Mouse (Mus musculus): ENCODE data around the gene Trpt1. TPM values are rescaled to one million over a fixed set of nuclear protein-coding genes. Genes with fewer than 3 reads are reported as not detected.

Gene Trpt1
- polyA plus RNA-seq, 1 experiment: 4.7 TPM

DNA sequence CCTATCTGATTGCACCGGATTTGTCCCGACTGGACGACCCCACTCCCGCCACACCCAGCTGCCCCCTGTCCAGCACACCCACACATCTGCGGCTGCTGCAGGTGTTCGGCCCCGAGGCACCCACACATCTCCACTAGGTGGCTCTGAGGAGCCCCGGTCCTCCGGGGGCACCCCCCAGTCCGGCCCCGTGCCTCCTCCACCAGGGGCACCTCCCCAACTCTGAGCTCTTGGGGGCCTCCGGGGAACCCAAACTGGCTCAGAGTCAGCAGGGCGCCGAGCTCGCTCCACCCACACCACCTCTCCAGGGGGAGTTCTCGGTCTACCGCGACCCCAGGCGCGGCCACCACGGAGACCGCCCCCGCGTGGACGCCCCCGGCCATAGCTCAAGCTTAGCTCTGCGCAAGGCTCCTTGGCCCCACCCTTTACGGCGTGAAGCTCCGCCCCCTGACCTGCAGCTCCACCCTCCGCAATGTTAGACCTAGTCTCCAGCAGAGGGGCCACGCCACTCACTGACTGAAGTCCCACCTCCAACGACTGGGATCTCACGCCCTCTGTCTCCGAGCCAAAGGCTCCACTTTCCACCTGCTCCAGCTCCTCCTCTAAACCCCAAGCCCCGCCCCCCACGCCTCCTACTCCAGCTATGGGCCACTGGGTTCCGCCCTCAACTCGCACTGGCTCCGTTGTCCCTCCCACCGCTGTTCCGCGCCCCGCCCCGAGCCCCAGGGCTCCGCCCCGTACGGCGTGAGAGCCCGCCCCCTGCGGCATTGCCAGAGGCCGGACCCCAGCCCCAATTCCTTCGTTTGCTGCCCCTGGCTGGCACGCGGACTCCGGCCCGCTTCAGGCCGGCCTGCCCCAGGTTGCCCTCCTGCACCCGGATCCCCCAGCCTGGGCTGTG lies 16.2 kb upstream of the Trpt1 start:
- no peaks in the 10 kb centered on the region for H3K27me3 ChIP-seq (ENCODE audit: control insufficient read depth, insufficient read depth, insufficient read length)
- H3ac ChIP-seq (ENCODE audit: control insufficient read depth, insufficient read length, low read depth): peak overlapping the region; percentile 81
- peak overlapping the region; percentile 65 for H3K4me3 ChIP-seq (ENCODE audit: insufficient read depth, poor library complexity, severe bottlenecking)
- TF ChIP-seq MAX (IDR thresholded peaks at IDR 0.05): no peak
- peak; percentile 83 for TF ChIP-seq CTCF (IDR thresholded peaks at IDR 0.05; ENCODE audit: control insufficient read depth, insufficient read depth, insufficient read length)
- TF ChIP-seq MYOG (IDR thresholded peaks at IDR 0.05; ENCODE audit: control insufficient read depth, extremely low read depth, insufficient read length): no peak
- H3K79me2 ChIP-seq (ENCODE audit: control insufficient read depth, insufficient read depth): peaks cover 52% of the 10 kb centered on the region
- H3K36me3 ChIP-seq (ENCODE audit: control insufficient read depth, insufficient read depth): peaks cover 51% of the 10 kb centered on the region
- peaks cover 31% of the 10 kb centered on the region for H3K79me3 ChIP-seq (ENCODE audit: low read depth)

DNA sequence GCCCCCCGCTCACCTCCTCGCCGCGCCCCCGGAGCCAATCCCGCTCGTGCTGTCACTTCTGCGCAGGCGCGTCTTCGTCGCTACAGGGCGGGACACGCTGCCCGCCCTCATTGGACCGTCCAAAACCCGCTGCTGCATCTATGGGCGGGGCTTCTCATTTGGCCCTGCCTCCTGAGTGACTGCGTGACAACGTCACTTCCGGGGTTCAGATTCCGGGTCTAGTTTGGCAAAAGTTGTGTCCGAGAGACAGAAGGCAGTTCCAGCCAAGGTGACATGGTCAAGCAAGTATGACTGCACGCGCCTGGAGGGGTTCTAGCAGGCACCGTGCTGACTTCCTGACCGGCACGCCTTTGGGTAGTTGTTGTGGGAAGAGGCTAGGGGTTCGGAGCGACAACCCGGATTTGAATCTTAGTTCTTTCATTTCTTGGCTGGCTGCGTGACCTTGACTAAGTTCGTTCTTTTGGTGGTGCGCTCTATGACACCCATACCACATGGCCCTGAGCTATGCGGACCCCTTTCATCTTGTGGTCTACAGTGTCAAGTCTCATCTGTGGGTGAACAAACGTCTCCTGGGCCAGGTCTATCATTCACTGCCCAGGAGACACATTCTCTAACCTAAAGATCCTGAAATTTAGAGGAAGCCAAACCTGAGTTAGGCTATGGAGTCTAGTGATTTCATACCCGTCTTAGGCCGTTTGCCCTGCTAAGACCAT lies 15.4 kb upstream of the Trpt1 start, which contains the start of gene Fkbp2:
Fkbp2 (minus strand) TSS at position 121 of the 713 bp plus-strand sequence.
- peaks cover 46% of the 10 kb centered on the region for H3K79me2 ChIP-seq (ENCODE audit: control insufficient read depth, insufficient read depth)
- no peaks in the 10 kb centered on the region for H3K27me3 ChIP-seq (ENCODE audit: control insufficient read depth, insufficient read depth, insufficient read length)
- H3K4me3 ChIP-seq (ENCODE audit: insufficient read depth, poor library complexity, severe bottlenecking): peak within 1 kb of the TSS; percentile 65
- peaks cover 29% of the 10 kb centered on the region for H3K79me3 ChIP-seq (ENCODE audit: low read depth)
- peak within 1 kb of the TSS; percentile 81 for H3ac ChIP-seq (ENCODE audit: control insufficient read depth, insufficient read length, low read depth)
- H3K36me3 ChIP-seq (ENCODE audit: control insufficient read depth, insufficient read depth): peaks cover 51% of the 10 kb centered on the region
- TF ChIP-seq USF1 (IDR thresholded peaks at IDR 0.05; ENCODE audit: low read depth) (no peak), CTCF (IDR thresholded peaks at IDR 0.05; ENCODE audit: control insufficient read depth, insufficient read depth, insufficient read length) (no peak), FOSL1 (IDR thresholded peaks at IDR 0.05; ENCODE audit: insufficient read depth, low read length, poor library complexity, severe bottlenecking) (no peak), MAX (IDR thresholded peaks at IDR 0.05) (peak; percentile 14), MYOD1 (IDR thresholded peaks at IDR 0.05; ENCODE audit: control insufficient read depth, insufficient read length, low read depth) (no peak), MYOG (IDR thresholded peaks at IDR 0.05; ENCODE audit: control insufficient read depth, extremely low read depth, insufficient read length) (no peak), CEBPB (IDR thresholded peaks at IDR 0.05; ENCODE audit: low read depth) (no peak)

DNA sequence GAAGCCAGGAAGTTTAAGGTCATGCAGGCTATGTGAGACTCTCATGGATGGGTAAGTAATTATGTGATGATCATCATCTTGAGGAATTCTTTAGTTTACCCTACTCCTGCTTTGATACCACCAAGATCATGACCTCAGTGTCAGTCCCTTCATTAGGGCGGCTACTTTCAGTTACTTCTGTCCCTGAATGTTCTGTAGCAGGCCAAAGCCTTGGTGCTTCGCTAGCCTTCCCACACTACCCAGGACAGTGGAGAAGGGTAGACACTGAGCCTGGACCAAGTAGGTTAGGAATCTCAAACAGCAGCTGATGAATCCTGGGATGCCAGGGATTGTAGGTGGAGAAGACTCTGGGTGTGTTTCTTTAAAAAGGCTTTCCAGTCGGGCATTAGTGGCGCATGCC lies 14.5 kb upstream of the Trpt1 start:
- H3K36me3 ChIP-seq (ENCODE audit: control insufficient read depth, insufficient read depth): peaks cover 49% of the 10 kb centered on the region
- TF ChIP-seq CTCF (IDR thresholded peaks at IDR 0.05; ENCODE audit: control insufficient read depth, insufficient read depth, insufficient read length): no peak
- TF ChIP-seq CEBPB (IDR thresholded peaks at IDR 0.05; ENCODE audit: low read depth): no peak
- no peaks in the 10 kb centered on the region for H3K27me3 ChIP-seq (ENCODE audit: control insufficient read depth, insufficient read depth, insufficient read length)
- H3K4me3 ChIP-seq (ENCODE audit: insufficient read depth, poor library complexity, severe bottlenecking): no peak overlapping the region
- peaks cover 46% of the 10 kb centered on the region for H3K79me2 ChIP-seq (ENCODE audit: control insufficient read depth, insufficient read depth)
- H3K79me3 ChIP-seq (ENCODE audit: low read depth): peaks cover 22% of the 10 kb centered on the region
- H3ac ChIP-seq (ENCODE audit: control insufficient read depth, insufficient read length, low read depth): no peak overlapping the region

DNA sequence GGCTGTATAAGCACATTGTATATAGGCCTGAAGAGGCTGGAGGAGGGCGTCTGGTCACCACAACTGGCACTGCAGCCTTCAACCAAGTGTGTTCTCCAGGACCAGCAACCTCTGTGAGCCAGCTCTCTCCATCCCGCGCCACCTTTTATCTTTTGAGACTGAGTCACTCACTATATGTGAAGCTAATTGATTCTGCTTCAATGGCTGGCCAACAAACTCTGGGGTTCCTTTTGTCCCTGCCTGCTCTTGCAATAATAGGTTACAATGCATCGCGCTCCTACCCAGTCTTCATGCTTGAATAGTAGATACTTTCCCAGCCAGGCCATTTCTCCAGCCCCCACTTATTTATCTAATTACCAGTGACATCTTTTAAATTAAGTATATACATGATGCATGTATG lies 12.3 kb upstream of the Trpt1 start:
- H3K79me3 ChIP-seq (ENCODE audit: low read depth): peaks cover 3% of the 10 kb centered on the region
- H3ac ChIP-seq (ENCODE audit: control insufficient read depth, insufficient read length, low read depth): no peak overlapping the region
- TF ChIP-seq MAX (IDR thresholded peaks at IDR 0.05) (no peak), FOSL1 (IDR thresholded peaks at IDR 0.05; ENCODE audit: insufficient read depth, low read length, poor library complexity, severe bottlenecking) (no peak), CEBPB (IDR thresholded peaks at IDR 0.05; ENCODE audit: low read depth) (no peak), MYOG (IDR thresholded peaks at IDR 0.05; ENCODE audit: control insufficient read depth, extremely low read depth, insufficient read length) (no peak)
- no peak overlapping the region for H3K4me3 ChIP-seq (ENCODE audit: insufficient read depth, poor library complexity, severe bottlenecking)
- H3K36me3 ChIP-seq (ENCODE audit: control insufficient read depth, insufficient read depth): peaks cover 27% of the 10 kb centered on the region
- no peaks in the 10 kb centered on the region for H3K27me3 ChIP-seq (ENCODE audit: control insufficient read depth, insufficient read depth, insufficient read length)
- H3K79me2 ChIP-seq (ENCODE audit: control insufficient read depth, insufficient read depth): peaks cover 27% of the 10 kb centered on the region

DNA sequence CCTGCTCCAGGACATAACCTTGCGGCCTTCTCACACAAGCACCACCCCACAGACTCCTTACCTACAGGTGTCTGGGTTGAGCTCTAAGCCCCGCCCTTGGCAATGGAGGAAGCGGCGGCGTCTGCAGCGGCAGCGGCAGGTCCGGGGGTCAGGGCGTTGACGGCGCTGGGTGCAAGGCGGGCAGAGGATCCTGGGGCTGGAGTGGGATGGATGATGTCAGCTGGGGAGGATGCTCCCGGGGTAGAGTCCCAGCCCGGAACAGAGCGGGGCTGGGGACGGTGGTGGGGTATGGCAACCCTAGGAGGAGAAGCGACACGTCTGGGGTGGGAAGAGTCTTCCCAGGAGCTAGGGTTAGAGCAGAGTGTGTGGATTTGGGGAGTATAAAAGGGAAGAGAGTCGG lies 10.6 kb upstream of the Trpt1 start:
- no peak for TF ChIP-seq FOSL1 (IDR thresholded peaks at IDR 0.05; ENCODE audit: insufficient read depth, low read length, poor library complexity, severe bottlenecking)
- no peak for TF ChIP-seq CTCF (IDR thresholded peaks at IDR 0.05; ENCODE audit: control insufficient read depth, insufficient read depth, insufficient read length)
- TF ChIP-seq USF1 (IDR thresholded peaks at IDR 0.05; ENCODE audit: low read depth): no peak
- TF ChIP-seq CEBPB (IDR thresholded peaks at IDR 0.05; ENCODE audit: low read depth): no peak
- no peak for TF ChIP-seq MYOD1 (IDR thresholded peaks at IDR 0.05; ENCODE audit: control insufficient read depth, insufficient read length, low read depth)
- TF ChIP-seq MAX (IDR thresholded peaks at IDR 0.05): no peak
- TF ChIP-seq MYOG (IDR thresholded peaks at IDR 0.05; ENCODE audit: control insufficient read depth, extremely low read depth, insufficient read length): no peak
- peaks cover 3% of the 10 kb centered on the region for H3K79me3 ChIP-seq (ENCODE audit: low read depth)
- no peak overlapping the region for H3K4me3 ChIP-seq (ENCODE audit: insufficient read depth, poor library complexity, severe bottlenecking)
- no peak overlapping the region for H3ac ChIP-seq (ENCODE audit: control insufficient read depth, insufficient read length, low read depth)
- H3K36me3 ChIP-seq (ENCODE audit: control insufficient read depth, insufficient read depth): peaks cover 23% of the 10 kb centered on the region
- peaks cover 18% of the 10 kb centered on the region for H3K79me2 ChIP-seq (ENCODE audit: control insufficient read depth, insufficient read depth)
- H3K27me3 ChIP-seq (ENCODE audit: control insufficient read depth, insufficient read depth, insufficient read length): no peaks in the 10 kb centered on the region
